26 mouse cellular contexts compared by ENCODE assay signal in genomic region chr10:52258180-52258948, GRCm38 (mm10). TPM values are rescaled to one million over a fixed set of nuclear protein-coding genes. Genes with fewer than 3 reads are reported as not detected.
DNase-seq lines count a peak whose midpoint lies in the region; ATAC-seq lines count a peak whose summit lies in the region.
"Had no signal": no experiment of that assay in that cellular context is flagged by ENCODE, and none has a peak within 500 bp of the region (broad histone marks: within the 10 kb centered on the region; RNA-seq: fewer than 3 reads in every experiment).

No protein-coding gene starts in this region.

- H3K4me1 ChIP-seq in forebrain, embryonic 15.5 days = peaks cover 3% of the 10 kb centered on the region; the same call in 1 of the 2 replicates
- H3K4me1 ChIP-seq in forebrain, embryonic 12.5 days = peaks cover 5% of the 10 kb centered on the region; the same call in 1 of the 2 replicates
- no peaks in the 10 kb centered on the region; the same call in 1 of the 2 replicates for H3K4me1 ChIP-seq in neural tube, embryonic 12.5 days
- H3K4me1 ChIP-seq in neural tube, embryonic 15.5 days = 0 out of 2 replicates have a peak, but pooled peaks cover 6% of the 10 kb centered on the region
- H3K4me1 ChIP-seq: kidney, embryonic 15.5 days; stomach, embryonic 15.5 days had no signal

- H3K9ac ChIP-seq in forebrain, embryonic 15.5 days (replicated peaks) = no peak overlapping the region
- H3K9ac ChIP-seq in forebrain, embryonic 12.5 days = no peak overlapping the region
- no peak overlapping the region for H3K9ac ChIP-seq in neural tube, embryonic 12.5 days
- no peak overlapping the region for H3K9ac ChIP-seq in neural tube, embryonic 15.5 days (replicated peaks)
- H3K9ac ChIP-seq: heart, embryonic 12.5 days; kidney, embryonic 15.5 days; stomach, embryonic 15.5 days had no signal

- no peaks in the 10 kb centered on the region for H3K9me3 ChIP-seq in forebrain, embryonic 15.5 days
- H3K9me3 ChIP-seq in forebrain, embryonic 12.5 days = no peaks in the 10 kb centered on the region
- H3K9me3 ChIP-seq in neural tube, embryonic 12.5 days = no peaks in the 10 kb centered on the region
- no peaks in the 10 kb centered on the region for H3K9me3 ChIP-seq in neural tube, embryonic 15.5 days (replicated peaks)
- H3K9me3 ChIP-seq: G1E; heart, embryonic 12.5 days; hindbrain, embryonic 10.5 days; kidney, embryonic 15.5 days; stomach, embryonic 15.5 days had no signal

- DNase-seq in forelimb bud, embryonic 11.5 days (ENCODE audit: low read depth, low spot score) = peak; percentile 33
- DNase-seq in urinary bladder, postnatal 14 days (ENCODE audit: low spot score) = no peak
- DNase-seq in adipocyte (ENCODE audit: low spot score) = no peak
- DNase-seq: adrenal gland, adult 2 months; cerebellum, adult 11-12 months; cerebellum, postnatal 14 days; gastrocnemius, postnatal 14 days; heart, adult 11 months; heart, postnatal 10 days; kidney, postnatal 4 days; liver; lung, postnatal 4 days; right cerebral cortex, adult 18-20 months had no signal

- no peaks in the 10 kb centered on the region for H3K36me3 ChIP-seq in forebrain, embryonic 15.5 days
- H3K36me3 ChIP-seq in forebrain, embryonic 12.5 days (replicated peaks) = no peaks in the 10 kb centered on the region; the same call in 1 of the 2 replicates
- peaks cover 3% of the 10 kb centered on the region; the same call in 1 of the 2 replicates for H3K36me3 ChIP-seq in neural tube, embryonic 12.5 days
- H3K36me3 ChIP-seq in neural tube, embryonic 15.5 days = no peaks in the 10 kb centered on the region
- H3K36me3 ChIP-seq: G1E; heart, embryonic 12.5 days; stomach, embryonic 15.5 days had no signal

- no peaks in the 10 kb centered on the region for H3K27me3 ChIP-seq in forebrain, embryonic 15.5 days
- no peaks in the 10 kb centered on the region for H3K27me3 ChIP-seq in forebrain, embryonic 12.5 days
- no peaks in the 10 kb centered on the region for H3K27me3 ChIP-seq in neural tube, embryonic 12.5 days (replicated peaks)
- H3K27me3 ChIP-seq in neural tube, embryonic 15.5 days (replicated peaks) = no peaks in the 10 kb centered on the region
- H3K27me3 ChIP-seq: heart, embryonic 12.5 days; kidney, embryonic 15.5 days; Patski; stomach, embryonic 15.5 days had no signal

- WGBS in forebrain, embryonic 15.5 days = 58% methylated on average over 13 of the region's 13 CpGs
- WGBS in forebrain, embryonic 12.5 days = 64% methylated on average over 13 of the region's 13 CpGs
- 38% methylated on average over 13 of the region's 13 CpGs for WGBS in neural tube, embryonic 12.5 days
- WGBS in neural tube, embryonic 15.5 days = 33% methylated on average over 13 of the region's 13 CpGs

- no peak overlapping the region for H3K4me2 ChIP-seq in forebrain, embryonic 15.5 days (replicated peaks)
- no peak overlapping the region for H3K4me2 ChIP-seq in forebrain, embryonic 12.5 days
- no peak overlapping the region for H3K4me2 ChIP-seq in neural tube, embryonic 12.5 days (replicated peaks)
- no peak overlapping the region for H3K4me2 ChIP-seq in neural tube, embryonic 15.5 days
- H3K4me2 ChIP-seq: heart, embryonic 12.5 days; kidney, embryonic 15.5 days; stomach, embryonic 15.5 days had no signal

- H3K27ac ChIP-seq in forebrain, embryonic 15.5 days (replicated peaks) = no peak overlapping the region
- no peak overlapping the region for H3K27ac ChIP-seq in forebrain, embryonic 12.5 days
- H3K27ac ChIP-seq in neural tube, embryonic 12.5 days = no peak overlapping the region
- no peak overlapping the region; the same call in 1 of the 2 replicates for H3K27ac ChIP-seq in neural tube, embryonic 15.5 days (replicated peaks)
- H3K27ac ChIP-seq: hindbrain, embryonic 10.5 days; kidney, embryonic 15.5 days; left cerebral cortex, adult 2 months; stomach, embryonic 15.5 days had no signal

- peak; percentile 47; the same call in 1 of the 2 replicates for ATAC-seq in forebrain, embryonic 15.5 days (replicated peaks)
- ATAC-seq in forebrain, embryonic 12.5 days (ENCODE audit: low FRiP score) = no peak
- ATAC-seq in neural tube, embryonic 12.5 days (ENCODE audit: low FRiP score, low read depth) = 0 out of 2 replicates have a peak, but pooled peaks have one; percentile 28
- ATAC-seq in neural tube, embryonic 15.5 days (ENCODE audit: low FRiP score) = no peak
- ATAC-seq: intestine, postnatal 0 days; Patski had no signal

- H3K4me3 ChIP-seq in forebrain, embryonic 15.5 days = no peak overlapping the region
- no peak overlapping the region for H3K4me3 ChIP-seq in forebrain, embryonic 12.5 days (replicated peaks)
- no peak overlapping the region for H3K4me3 ChIP-seq in neural tube, embryonic 12.5 days
- no peak overlapping the region for H3K4me3 ChIP-seq in neural tube, embryonic 15.5 days (replicated peaks)
- H3K4me3 ChIP-seq: heart, embryonic 12.5 days; hindbrain, embryonic 10.5 days; kidney, embryonic 15.5 days; left cerebral cortex, adult 2 months; myocyte; stomach, embryonic 15.5 days had no signal

RNA-seq across cellular contexts. Expression of gene Dcbld1, which starts 24.9 kb away (rescaled TPM):
- 19.9 and 22.0 TPM in 2 replicates for polyA plus RNA-seq in forebrain, embryonic 15.5 days (2015; fragmentation: Nextera tagmentation; extraction: Ambion mirVana)
- polyA plus RNA-seq in forebrain, embryonic 12.5 days (2016; fragmentation: Nextera tagmentation; extraction: Ambion mirVana) = 24.5 and 30.7 TPM in 2 replicates
- 35.0 and 42.0 TPM in 2 replicates for polyA plus RNA-seq in neural tube, embryonic 12.5 days (2016; fragmentation: Nextera tagmentation; extraction: Ambion mirVana)
- polyA plus RNA-seq in neural tube, embryonic 15.5 days (2015; fragmentation: Nextera tagmentation; extraction: Ambion mirVana) = 25.1 and 29.6 TPM in 2 replicates
- polyA plus RNA-seq: G1E had no signal

Comparison
In these comparisons a context has a peak if more than half of its experiments do, and no peak if none do; other contexts are left out.
1. ATAC-seq: peak in forebrain, embryonic 15.5 days (single experiment) and neural tube, embryonic 12.5 days (single experiment); none in forebrain, embryonic 12.5 days (single experiment) and neural tube, embryonic 15.5 days (single experiment).